Mouse (Mus musculus): Measurements from ENCODE around the gene Epn3. TPM values are rescaled to one million over a fixed set of nuclear protein-coding genes. Genes with fewer than 3 reads are reported as not detected.

Epn3 gene
- polyA plus RNA-seq, 1 experiment: not detected

GRCm38 (mm10) chr11:94482738-94483137 lies 17.0 kb downstream of the Epn3 start:
- TF ChIP-seq GATA1 (IDR thresholded peaks at IDR 0.05; ENCODE audit: low read length): no peak

DNA sequence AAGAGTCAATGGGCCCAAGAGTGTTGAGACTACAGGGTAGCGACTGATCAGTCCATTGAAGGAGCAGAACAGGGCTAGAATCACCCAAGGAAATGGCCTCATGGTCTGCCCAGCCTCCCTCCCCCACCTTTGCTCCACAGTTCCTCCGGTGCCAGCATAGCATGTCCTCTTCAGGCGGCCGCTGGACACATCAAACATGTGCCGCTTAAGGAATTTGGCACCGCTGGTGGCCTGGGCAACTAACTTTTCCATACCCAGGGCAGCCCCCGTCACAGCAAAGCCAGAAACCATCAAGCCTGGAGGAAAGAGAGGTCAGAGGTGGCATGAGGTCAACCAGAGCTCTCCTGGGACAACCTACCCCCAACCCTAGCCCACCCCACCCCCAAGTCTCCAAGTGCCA lies 17.8 kb downstream of the Epn3 start:
- no peak for TF ChIP-seq GATA1 (IDR thresholded peaks at IDR 0.05; ENCODE audit: low read length)

- no peak for TF ChIP-seq GATA1 (IDR thresholded peaks at IDR 0.05; ENCODE audit: low read length)
Observed at GRCm38 (mm10) chr11:94480382-94480781, 19.4 kb downstream of the Epn3 start.

- TF ChIP-seq GATA1 (IDR thresholded peaks at IDR 0.05; ENCODE audit: low read length): no peak
Observed at GRCm38 (mm10) chr11:94477651-94478050, 22.1 kb downstream of the Epn3 start.

DNA sequence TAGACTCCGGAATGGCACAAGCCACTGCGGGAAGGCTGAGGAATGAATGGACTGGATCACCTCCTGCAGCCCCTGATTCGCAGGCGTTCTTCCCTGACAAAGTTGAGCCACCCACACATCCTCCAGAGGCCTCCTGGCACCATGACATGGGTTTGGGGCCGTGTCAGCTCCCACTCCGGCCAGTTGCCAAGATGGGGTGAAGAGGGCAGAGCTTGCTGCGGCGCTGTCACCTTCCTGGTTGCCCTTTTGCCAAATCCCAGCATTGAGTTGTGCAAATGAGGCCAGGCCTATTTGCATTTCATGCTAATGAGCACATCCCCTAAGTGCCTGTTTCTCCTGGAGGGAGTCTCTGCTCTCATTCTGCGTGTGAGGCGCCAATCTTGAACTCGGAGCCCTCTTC lies 24.1 kb downstream of the Epn3 start:
- TF ChIP-seq GATA1 (IDR thresholded peaks at IDR 0.05; ENCODE audit: low read length): no peak

DNA sequence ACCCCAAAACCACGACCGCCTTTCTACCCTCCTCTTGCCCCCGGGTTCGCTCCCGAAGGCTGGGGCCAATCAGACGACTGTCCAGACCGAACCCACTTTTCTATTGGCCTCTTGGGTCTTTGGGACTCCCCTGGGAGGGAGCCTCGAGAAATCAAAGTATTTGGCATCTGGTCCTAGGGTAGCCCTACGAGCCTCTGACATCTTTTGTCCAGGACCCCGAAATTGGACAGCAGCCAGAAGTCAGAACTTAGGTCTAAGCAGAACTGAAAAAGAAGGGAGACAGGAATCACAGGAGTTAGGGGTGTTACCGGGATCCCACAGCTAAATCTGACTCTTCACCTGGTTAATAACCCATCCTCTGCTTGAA lies 25.2 kb downstream of the Epn3 start:
- no peak for TF ChIP-seq GATA1 (IDR thresholded peaks at IDR 0.05; ENCODE audit: low read length)

DNA sequence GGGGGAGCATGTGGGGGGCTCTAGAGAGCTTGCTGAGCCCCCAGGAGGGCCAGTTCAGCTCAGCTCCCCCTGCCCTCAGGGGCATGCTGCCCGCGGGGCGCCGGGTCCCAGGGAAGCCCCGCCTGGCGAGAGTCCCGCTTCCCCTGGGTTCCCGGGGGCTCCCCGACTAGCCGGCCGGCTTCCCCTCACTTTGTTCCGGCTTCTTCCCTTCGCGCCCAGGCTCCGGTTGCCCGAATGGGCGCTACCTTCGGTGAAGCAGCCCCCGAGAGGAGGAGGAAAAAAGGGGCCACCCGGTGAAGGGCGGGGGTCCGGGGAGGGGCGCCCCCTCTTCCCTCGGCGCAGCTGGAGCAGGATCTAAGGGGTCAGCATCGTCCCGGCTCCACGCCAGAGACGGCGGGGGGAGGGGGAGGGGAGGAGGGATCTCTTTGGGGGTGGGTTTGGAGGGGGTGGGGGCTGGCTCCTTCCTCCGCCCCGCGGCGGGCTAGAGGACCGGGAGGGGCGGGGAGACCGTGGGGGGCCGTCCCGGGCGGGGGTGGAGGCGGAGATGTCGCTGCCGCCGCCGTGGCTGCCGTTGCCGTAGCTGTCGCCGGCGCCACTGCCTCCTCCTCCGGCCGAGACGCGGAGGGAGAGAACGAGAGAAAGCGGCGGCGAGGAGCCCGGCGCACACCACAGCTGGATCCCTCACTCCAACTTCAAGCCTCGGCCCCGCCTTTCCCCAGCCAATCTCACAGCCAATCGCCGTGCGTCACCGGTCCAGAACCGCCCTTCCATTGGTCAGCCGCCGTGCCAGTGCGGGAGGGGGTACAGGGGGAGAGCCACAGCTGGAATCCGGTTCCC lies 25.8 kb downstream of the Epn3 start, which contains the start of gene Cacna1g:
Gene Cacna1g (minus strand): TSS at position 492 of the 837 bp plus-strand sequence.
- TF ChIP-seq GATA1 (IDR thresholded peaks at IDR 0.05; ENCODE audit: low read length): no peak

- no peak for TF ChIP-seq GATA1 (IDR thresholded peaks at IDR 0.05; ENCODE audit: low read length)
Observed at GRCm38 (mm10) chr11:94472916-94473706, 26.7 kb downstream of the Epn3 start.

- no peak for TF ChIP-seq GATA1 (IDR thresholded peaks at IDR 0.05; ENCODE audit: low read length)
Observed at GRCm38 (mm10) chr11:94472585-94472915, 27.2 kb downstream of the Epn3 start.

DNA sequence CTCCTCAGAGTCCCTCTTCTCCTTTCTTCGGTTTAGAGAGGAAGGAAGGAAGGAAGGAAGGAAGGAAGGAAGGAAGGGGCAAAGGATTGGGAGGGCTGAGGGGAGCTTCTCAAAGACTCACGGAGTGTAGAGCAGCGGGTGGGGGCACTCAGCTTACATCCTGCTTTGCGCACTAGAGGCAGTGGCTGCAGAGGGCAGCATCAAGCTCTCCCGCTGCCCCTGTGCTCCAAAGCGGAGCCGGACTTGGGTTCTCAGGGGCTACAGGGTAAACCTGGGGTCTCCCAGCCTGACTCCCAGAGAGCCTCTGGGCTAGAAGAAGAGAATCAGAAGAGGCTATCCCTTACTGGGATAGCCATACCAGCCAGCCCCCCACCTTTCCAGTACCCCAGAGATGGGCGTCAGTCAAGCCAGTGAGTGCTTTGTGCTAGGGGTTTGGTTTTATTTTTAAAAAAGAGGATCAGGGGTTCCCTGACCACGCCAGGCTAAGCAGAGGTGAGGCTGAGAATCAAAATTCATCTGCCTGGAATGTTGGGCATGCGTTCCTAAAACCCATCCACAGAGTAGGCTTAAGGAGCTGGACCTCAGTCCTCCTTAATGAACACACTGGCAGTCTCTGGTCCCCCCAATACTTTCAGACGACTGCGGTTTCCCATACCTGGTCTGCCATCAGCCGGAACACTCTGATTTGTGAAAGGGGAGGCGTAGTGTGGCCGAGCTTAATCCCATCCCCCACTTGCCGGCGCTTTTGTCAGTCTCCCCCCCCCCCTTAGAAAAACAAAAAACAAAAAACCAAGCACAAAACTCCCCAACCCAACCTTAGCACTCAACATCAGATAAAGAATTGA lies 27.8 kb downstream of the Epn3 start:
- no peak for TF ChIP-seq GATA1 (IDR thresholded peaks at IDR 0.05; ENCODE audit: low read length)

- TF ChIP-seq GATA1 (IDR thresholded peaks at IDR 0.05; ENCODE audit: low read length): no peak
Observed at GRCm38 (mm10) chr11:94470391-94470790, 29.4 kb downstream of the Epn3 start.

DNA sequence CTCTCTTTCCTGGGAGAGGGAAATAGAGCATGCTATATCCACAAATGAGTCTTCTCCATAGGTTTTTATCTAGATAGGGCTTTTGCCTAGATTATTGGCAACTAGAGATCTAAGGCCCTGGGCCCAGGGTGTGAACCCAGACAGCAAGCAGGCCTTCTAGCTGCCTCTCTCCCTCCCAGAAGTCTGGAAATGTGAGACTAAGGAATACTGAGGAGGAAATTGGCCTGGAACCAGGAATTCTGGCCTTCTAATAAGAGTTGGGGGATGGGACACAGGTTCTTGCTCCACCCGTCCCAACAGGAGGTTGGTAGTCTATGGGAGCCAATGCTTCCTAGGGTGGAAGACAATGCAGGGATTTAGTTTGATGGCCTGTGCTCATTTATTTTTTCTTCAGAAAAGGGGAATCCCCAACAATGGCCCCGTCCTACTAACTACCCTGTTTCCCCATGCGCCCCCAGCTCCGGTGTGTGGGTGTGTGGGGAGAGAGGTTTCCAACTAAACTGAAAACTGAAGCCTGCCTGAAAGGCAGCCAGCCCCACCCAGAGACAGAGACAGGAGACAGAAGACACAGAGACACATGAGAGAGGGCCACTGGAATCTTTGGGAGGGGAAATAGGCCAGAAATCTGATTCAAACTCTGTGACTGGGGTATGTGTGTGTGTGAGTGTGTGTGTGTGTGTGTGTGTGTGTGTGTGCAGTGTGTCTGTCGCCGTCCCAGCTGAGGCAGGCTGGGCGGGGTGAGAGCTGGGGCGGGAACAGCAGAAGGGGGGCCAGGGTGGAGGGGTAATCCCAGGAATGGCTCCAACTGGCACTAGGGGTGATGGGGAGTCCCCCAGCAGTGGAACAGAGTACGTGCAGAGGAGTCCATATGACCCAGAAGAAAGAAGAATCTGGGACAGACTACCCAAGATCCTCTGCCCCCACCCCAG lies 30.4 kb downstream of the Epn3 start:
- TF ChIP-seq GATA1 (IDR thresholded peaks at IDR 0.05; ENCODE audit: low read length): no peak

GRCm38 (mm10) chr11:94468582-94469064 lies 31.2 kb downstream of the Epn3 start:
- TF ChIP-seq GATA1 (IDR thresholded peaks at IDR 0.05; ENCODE audit: low read length): no peak

DNA sequence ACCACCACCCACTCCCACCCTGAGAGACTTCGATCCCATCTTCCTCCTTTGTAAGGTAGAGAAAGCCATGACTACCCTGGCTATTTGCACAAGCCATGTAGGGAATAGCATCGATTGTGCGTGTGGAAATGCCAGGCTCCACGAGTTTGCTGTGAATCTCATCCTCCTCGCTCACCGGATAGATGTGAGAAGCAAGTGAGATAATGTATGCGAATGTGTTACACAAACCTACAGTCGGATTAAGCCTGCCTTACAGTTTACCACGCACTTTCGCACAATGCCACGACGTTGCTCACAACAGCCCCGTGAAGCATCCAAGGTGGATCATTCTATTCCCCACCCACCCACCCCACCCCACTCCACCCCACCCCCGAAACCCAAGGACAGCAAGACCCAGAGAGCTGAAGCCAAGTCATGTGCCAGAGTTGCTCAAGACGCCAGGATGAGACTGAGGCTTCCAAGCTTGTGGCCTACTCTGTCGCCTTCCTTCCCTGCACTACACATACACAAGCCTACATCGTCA lies 33.4 kb downstream of the Epn3 start:
- no peak for TF ChIP-seq GATA1 (IDR thresholded peaks at IDR 0.05; ENCODE audit: low read length)
